Mouse (Mus musculus) kidney, embryonic 14.5 days (tissue): ENCODE measurements at regions not wholly inside any gene's neighbourhood (a gene's known extent, or its start where the extent isn't known, plus 50 kb on each side); places are given as distances from the start of the nearest gene placed in this dataset.

Experiments
- ATAC-seq: fragments of 200-750 bp; cut with Nextera tagmentation; 2 replicates; pipeline ENCODE4 v1.8.0; 2017; ENCODE audit warnings: moderate number of reproducible peaks, mild to moderate bottlenecking, moderate TSS enrichment, moderate library complexity; ENCODE audit not compliant: low FRiP score, low TSS enrichment
- H3K27ac ChIP-seq: fragments of 300-500 bp; sonication (generic); 2 replicates; pipeline ENCODE4 v1.5.1; 2014; ENCODE audit warnings: low read depth, mild to moderate bottlenecking, low read length, moderate library complexity, mixed read lengths
- H3K27me3 ChIP-seq: fragments of 300-500 bp; sonication (generic); 2 replicates; pipeline ENCODE4 v1.6.1; 2014; ENCODE audit warnings: mild to moderate bottlenecking, low read length; ENCODE audit not compliant: control insufficient read depth, insufficient read depth
- H3K36me3 ChIP-seq: fragments of 300-500 bp; sonication (generic); 2 replicates; pipeline ENCODE4 v1.6.1; 2014; ENCODE audit warnings: low read length, mixed read lengths; ENCODE audit not compliant: control insufficient read depth, insufficient read depth
- H3K4me1 ChIP-seq: fragments of 300-500 bp; sonication (generic); 2 replicates; pipeline ENCODE4 v1.6.1; 2014; ENCODE audit warnings: low read length, mixed read lengths; ENCODE audit not compliant: control insufficient read depth, insufficient read depth
- H3K4me2 ChIP-seq: fragments of 300-500 bp; sonication (generic); replicated peaks from 2 replicates; pipeline ENCODE4 v1.6.1; 2014; ENCODE audit warnings: low read depth, mild to moderate bottlenecking, low read length
- H3K4me3 ChIP-seq: fragments of 300-500 bp; sonication (generic); 2 replicates; pipeline ENCODE4 v1.5.1; 2014; ENCODE audit warnings: mild to moderate bottlenecking, low read length
- H3K9ac ChIP-seq: fragments of 300-500 bp; sonication (generic); 2 replicates; pipeline ENCODE4 v1.6.1; 2014; ENCODE audit warnings: low read depth, mild to moderate bottlenecking, low read length, moderate library complexity
- H3K9me3 ChIP-seq: fragments of 300-500 bp; sonication (generic); 2 replicates; pipeline ENCODE4 v1.6.1; 2016; ENCODE audit warnings: low read length; ENCODE audit not compliant: control insufficient read depth
- WGBS: fragments of 180-500 bp; shearing (Covaris S2); extraction: QIAGEN DNeasy Blood & Tissue Kit; methylation state at CpG from one replicate; pipeline ENCODE4 v1.1.7; 2014; 5-methylcytosine and 5-hydroxymethylcytosine counted together

DNA sequence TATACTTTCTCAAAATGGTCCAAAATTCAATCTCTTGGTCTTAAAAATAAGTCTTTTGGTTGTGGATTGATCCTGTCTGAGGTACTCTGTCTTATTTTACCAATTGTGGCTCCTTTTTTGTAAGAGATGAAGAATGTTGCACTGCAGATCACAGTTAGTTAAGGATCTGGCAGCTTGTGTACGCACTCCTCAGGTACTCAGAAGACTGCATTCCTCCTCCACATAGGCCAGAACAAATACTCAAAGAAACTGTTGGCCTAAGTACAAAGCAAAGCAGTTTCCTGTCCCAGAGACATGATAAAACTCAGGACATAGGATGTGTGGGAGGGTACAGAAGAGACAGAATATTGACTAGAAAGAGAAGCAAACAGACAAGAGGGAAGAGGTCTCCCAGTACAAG lies 155.4 kb downstream of the Atp6ap1l start:
- Histone ChIP-seq H3K4me1 (no peaks in the 10 kb centered on the region), H3K4me2 (no peak overlapping the region), H3K27me3 (no peaks in the 10 kb centered on the region), H3K9me3 (no peaks in the 10 kb centered on the region), H3K9ac (no peak overlapping the region), H3K36me3 (no peaks in the 10 kb centered on the region), H3K4me3 (no peak overlapping the region), H3K27ac (no peak overlapping the region)
- WGBS: 55% methylated on average over 1 of the region's 1 CpGs
- no peak for ATAC-seq

- Histone ChIP-seq H3K4me3 (no peak overlapping the region), H3K4me1 (no peaks in the 10 kb centered on the region), H3K9ac (no peak overlapping the region), H3K27ac (no peak overlapping the region), H3K9me3 (no peaks in the 10 kb centered on the region), H3K36me3 (no peaks in the 10 kb centered on the region), H3K27me3 (no peaks in the 10 kb centered on the region), H3K4me2 (no peak overlapping the region)
- WGBS: 21% methylated on average over 1 of the region's 1 CpGs
- ATAC-seq: no peak
Observed at GRCm38 (mm10) chr13:90745063-90745462, 160.1 kb downstream of the Atp6ap1l start.

DNA sequence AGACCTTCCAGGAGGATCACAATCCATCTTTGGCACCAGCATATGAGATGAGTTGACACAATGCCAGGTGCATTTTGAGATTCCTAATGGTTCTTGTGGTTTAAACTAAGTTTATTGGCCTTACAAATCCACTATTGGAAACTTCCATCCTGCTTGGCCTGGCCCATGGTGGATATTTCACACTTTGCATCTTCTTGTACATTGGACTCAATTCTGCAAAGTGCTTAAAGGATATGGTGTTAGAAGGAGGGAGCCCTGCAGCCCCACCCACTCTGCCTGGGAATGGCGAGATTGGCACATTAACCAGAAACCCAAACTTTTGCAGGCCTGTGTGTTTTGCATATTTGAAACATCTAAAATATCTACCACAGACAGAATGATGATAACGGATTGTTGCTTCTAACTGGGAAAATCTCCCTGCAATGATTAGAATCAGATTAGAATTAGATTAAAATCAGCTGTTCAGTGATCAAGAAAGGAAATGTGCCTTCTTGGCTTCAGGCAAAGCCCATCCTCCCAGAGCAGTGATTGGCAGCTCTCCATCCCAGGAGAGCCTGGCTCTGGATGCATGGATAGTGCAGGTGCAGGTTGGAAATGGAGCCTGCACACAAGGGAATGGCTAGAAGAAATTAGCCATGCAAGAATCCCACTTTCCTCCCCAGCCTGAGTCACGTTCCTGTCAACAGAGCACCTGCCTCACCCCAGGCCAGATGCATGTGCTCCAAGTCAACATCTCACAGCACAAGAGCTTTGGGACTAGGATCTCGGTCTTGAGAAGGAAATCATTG lies 162.3 kb downstream of the Atp6ap1l start:
- Histone ChIP-seq H3K36me3 (no peaks in the 10 kb centered on the region), H3K4me3 (no peak overlapping the region), H3K4me1 (no peaks in the 10 kb centered on the region), H3K4me2 (no peak overlapping the region), H3K27ac (no peak overlapping the region), H3K9me3 (no peaks in the 10 kb centered on the region), H3K9ac (no peak overlapping the region), H3K27me3 (no peaks in the 10 kb centered on the region)
- 72% methylated on average over 4 of the region's 4 CpGs for WGBS
- ATAC-seq: no peak

- Histone ChIP-seq H3K27me3 (no peaks in the 10 kb centered on the region), H3K27ac (no peak overlapping the region), H3K36me3 (no peaks in the 10 kb centered on the region), H3K4me2 (no peak overlapping the region), H3K9me3 (no peaks in the 10 kb centered on the region), H3K4me1 (no peaks in the 10 kb centered on the region), H3K9ac (no peak overlapping the region), H3K4me3 (no peak overlapping the region)
- ATAC-seq: no peak
- WGBS: 94% methylated on average over 1 of the region's 1 CpGs
Observed at GRCm38 (mm10) chr13:90739797-90740196, 165.4 kb downstream of the Atp6ap1l start.

DNA sequence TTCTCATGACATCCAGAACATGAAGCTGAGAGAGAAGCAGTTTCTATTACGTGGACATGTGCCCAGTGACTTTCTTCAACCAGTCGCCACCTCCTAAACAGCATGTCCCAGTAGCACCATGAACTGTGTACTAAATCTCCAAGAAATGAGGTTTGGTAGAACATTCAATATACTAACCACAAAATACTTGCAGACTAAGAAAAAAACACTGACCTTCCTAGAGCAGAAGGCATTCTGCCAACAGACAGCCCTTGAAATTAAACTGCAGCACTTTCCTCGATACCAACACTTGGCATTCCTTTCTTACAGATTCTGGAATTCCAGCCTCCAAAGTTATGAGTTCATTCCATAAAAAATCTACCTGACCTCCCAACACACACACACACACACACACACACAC lies 166.6 kb downstream of the Atp6ap1l start:
- no peaks in the 10 kb centered on the region for H3K9me3 ChIP-seq
- no peak for ATAC-seq
- no peak overlapping the region for H3K4me2 ChIP-seq
- WGBS: 81% methylated on average over 3 of the region's 3 CpGs
- H3K27ac ChIP-seq: no peak overlapping the region
- H3K4me1 ChIP-seq: no peaks in the 10 kb centered on the region
- H3K4me3 ChIP-seq: no peak overlapping the region
- no peaks in the 10 kb centered on the region for H3K27me3 ChIP-seq
- no peak overlapping the region for H3K9ac ChIP-seq
- no peaks in the 10 kb centered on the region for H3K36me3 ChIP-seq

- no peaks in the 10 kb centered on the region for H3K27me3 ChIP-seq
- H3K4me3 ChIP-seq: no peak overlapping the region
- no peaks in the 10 kb centered on the region for H3K36me3 ChIP-seq
- H3K4me1 ChIP-seq: no peaks in the 10 kb centered on the region
- WGBS: 94% methylated on average over 3 of the region's 3 CpGs
- no peak overlapping the region for H3K4me2 ChIP-seq
- H3K27ac ChIP-seq: no peak overlapping the region
- H3K9ac ChIP-seq: no peak overlapping the region
- H3K9me3 ChIP-seq: no peaks in the 10 kb centered on the region
- no peak for ATAC-seq
Observed at GRCm38 (mm10) chr13:90733265-90733664, 171.9 kb downstream of the Atp6ap1l start.

- H3K4me2 ChIP-seq: no peak overlapping the region
- H3K36me3 ChIP-seq: no peaks in the 10 kb centered on the region
- no peak for ATAC-seq
- H3K4me3 ChIP-seq: no peak overlapping the region
- H3K27me3 ChIP-seq: no peaks in the 10 kb centered on the region
- no peak overlapping the region for H3K27ac ChIP-seq
- H3K9ac ChIP-seq: no peak overlapping the region
- H3K9me3 ChIP-seq: no peaks in the 10 kb centered on the region
- peaks cover under 1% of the 10 kb centered on the region; the same call in 1 of the 2 replicates for H3K4me1 ChIP-seq
Observed at GRCm38 (mm10) chr13:90729078-90729477, 176.1 kb downstream of the Atp6ap1l start.

DNA sequence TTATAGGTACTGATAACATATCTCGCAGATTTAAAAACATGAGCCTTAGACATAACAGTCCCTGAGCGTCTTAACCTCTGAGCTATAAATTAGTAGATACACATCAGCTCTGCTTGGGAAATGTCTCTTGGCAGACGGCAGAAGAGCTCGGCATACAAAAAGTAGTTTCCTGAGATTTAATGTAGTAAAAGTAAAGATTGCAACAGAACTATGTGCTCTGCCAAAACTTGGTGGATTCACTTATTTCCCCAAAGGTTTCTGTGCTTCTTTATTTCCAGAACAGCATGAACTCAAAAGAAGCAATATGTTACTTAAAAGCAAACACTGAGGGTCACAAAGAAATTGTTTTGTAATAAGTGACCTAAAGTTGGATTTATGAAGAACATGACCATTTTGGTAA lies 177.3 kb downstream of the Atp6ap1l start:
- Histone ChIP-seq H3K27ac (no peak overlapping the region), H3K4me2 (no peak overlapping the region), H3K36me3 (no peaks in the 10 kb centered on the region), H3K9ac (no peak overlapping the region), H3K4me1 (peaks cover 10% of the 10 kb centered on the region; the same call in 1 of the 2 replicates), H3K27me3 (no peaks in the 10 kb centered on the region), H3K9me3 (no peaks in the 10 kb centered on the region), H3K4me3 (no peak overlapping the region)
- no peak for ATAC-seq
- WGBS: 23% methylated on average over 4 of the region's 4 CpGs

DNA sequence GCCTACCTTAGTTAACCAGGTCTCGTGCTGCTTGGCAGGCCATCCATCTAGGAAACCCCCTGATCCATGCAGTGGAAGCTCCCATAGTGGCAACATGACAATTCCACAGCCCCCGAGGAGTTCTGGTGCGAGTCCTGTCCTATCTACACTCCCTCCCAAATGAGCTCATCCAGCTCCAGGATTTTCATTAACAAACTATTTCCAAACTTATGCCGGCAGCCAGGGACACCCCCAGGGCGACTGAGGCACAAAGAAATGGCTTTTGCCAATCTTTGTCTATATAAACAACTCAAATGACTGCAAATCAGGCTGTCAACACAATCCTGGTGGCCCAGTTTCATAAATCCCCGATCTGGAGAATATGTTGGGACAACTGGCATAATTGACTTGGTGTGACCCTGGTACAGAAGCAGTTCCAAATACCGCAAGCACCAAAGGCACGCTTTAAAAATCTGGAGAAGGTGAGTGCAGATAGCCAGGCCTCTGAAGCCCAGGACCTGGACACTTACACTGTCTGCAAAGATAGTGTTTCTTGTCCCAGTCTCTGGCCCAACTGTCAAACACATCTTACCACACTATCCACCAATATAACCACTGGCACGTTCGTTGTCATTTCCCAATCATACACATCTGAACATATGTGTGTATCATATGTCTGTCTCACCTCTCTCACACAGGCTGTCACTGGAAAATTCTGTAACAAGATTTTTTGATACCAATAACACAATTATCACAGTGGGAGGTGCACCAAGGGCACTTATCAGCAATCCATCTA lies 179.9 kb downstream of the Atp6ap1l start:
- no peaks in the 10 kb centered on the region for H3K9me3 ChIP-seq
- H3K27ac ChIP-seq: no peak overlapping the region
- no peaks in the 10 kb centered on the region for H3K36me3 ChIP-seq
- no peak overlapping the region for H3K4me3 ChIP-seq
- no peak overlapping the region for H3K4me2 ChIP-seq
- peaks cover 15% of the 10 kb centered on the region; the same call in 1 of the 2 replicates for H3K4me1 ChIP-seq
- H3K27me3 ChIP-seq: no peaks in the 10 kb centered on the region
- no peak for ATAC-seq
- no peak overlapping the region for H3K9ac ChIP-seq
- 84% methylated on average over 10 of the region's 10 CpGs for WGBS
